Mouse (Mus musculus) small intestine, adult 10 weeks (tissue): Measurements from ENCODE around the gene F12. TPM values are rescaled to one million over a fixed set of nuclear protein-coding genes. Genes with fewer than 3 reads are reported as not detected.

Experiments used
- polyA plus RNA-seq: library from polyadenylated mRNA; stranded (reverse); fragments of 350-450 nt; fragmentation: Illumina TruSeq; extraction: RNeasy Lipid Tissue Mini Kit (QIAGEN cat#74804); gene quantifications from one replicate; pipeline ENCODE4 v1.2.3, GENCODE M21; 2014; ENCODE audit warnings: low replicate concordance

F12 gene
- not detected for polyA plus RNA-seq

DNA sequence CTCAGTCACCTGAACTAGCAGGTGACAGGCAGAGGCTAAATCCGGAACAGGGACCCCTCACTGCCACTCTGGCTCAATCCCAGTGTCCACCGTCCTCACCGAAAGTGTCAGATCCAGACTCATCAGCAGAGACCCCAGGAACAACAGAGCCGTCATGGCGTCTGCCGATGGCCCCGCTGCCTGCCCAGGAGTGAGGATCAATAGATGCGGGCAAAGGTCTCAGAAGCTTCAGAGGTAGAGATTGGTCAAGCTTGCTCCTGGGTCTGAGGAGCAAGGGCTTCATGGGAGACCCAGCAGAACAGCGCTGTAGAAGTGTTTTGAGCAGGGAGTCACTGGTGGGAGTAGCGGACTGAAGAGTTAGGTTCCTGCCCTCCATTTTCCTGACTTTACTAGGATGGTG lies at the start of gene F12:
Gene F12, minus strand, starts transcription at position 181 of the 400 bp plus-strand sequence.

DNA sequence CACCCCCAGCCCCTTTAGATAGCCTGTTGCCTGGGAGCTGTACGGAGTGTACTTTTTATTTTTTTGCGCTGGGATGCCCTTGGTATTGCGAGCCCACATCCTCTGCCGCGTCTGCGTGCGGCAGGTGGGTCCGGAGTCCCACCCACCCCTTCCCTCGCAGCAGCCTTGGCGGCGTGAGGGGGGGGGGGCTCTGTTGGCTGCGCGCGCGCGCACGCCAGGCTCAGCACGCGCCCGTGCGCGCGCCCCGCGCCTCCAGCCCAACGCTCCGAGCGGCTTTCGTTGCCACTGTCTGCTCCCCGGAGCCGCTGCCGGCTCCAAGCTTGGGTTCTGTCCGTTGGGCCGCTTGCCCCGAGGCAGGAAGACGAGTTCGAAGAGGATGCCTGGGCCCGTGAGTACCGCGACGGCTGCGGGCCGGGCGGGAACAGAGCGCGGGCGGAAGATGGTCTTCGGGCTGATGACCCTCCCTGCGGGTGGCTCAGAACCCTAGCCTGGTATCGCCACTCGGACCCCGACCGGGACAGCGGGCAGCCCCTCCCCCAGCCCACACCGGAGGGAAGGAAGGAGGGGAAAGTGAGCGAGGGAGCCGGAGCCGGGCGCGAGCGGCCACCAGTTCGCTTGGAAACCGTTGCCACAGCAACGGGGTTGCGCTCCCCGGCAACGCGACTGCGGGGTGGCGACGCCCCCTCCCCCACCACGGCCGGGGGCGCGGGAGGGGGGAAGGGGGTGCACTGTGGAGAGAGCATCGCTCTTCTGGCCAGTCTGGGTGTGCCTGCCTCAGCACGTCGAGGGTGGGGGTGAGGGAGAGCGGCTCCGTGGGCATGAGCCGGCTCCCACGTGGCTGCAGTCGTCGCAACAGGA lies 37.7 kb upstream of the F12 start, which contains the start of gene Prr7:
Gene Prr7, plus strand, starts transcription at position 241 of the 858 bp plus-strand sequence.

GRCm38 (mm10) chr13:55444937-55445315 lies 18.3 kb upstream of the F12 start, which contains the start of gene Grk6:
TSS of gene Grk6 (plus strand) at chr13:55445072.

GRCm38 (mm10) chr13:55414743-55415380 lies 11.7 kb downstream of the F12 start, which contains the start of gene Pfn3:
TSS of gene Pfn3 (minus strand) at chr13:55415232.

DNA sequence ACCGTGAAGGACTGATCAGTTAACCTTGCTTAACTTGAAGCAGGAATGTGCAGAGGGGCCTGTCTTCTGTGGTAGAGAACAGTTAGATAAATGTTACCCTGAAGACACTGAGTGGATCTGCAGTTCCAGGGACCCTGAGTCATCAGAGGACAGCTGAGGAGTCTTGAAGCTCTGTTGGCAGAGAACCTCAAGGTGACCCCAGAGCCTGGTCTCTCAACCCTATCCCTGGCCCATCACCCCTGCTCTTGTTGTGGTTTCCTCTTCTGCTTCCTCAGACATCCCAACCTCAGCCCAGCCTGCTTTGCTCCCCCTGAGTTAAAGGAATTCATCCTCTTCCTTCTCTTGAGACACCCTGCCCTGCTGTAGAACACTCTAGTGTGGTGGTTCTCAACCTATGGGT lies 28.5 kb downstream of the F12 start, which contains the start of gene Slc34a1:
Gene Slc34a1, plus strand, starts transcription at position 100 of the 400 bp plus-strand sequence.

GRCm38 (mm10) chr13:55369531-55370114 lies 57.0 kb downstream of the F12 start, which contains the start of gene Rgs14:
TSS of gene Rgs14 (plus strand) at chr13:55369732.

Other genes with a start within 250 kb of the F12 start
- 67.2 TPM for gene Nsd1, start 217.0 kb downstream of the F12 start, polyA plus RNA-seq
- gene Prelid1, start 106.3 kb downstream of the F12 start, polyA plus RNA-seq, result 12.0 TPM
- gene Rab24, start 104.8 kb downstream of the F12 start, polyA plus RNA-seq, result 13.8 TPM
- gene Mxd3, start 97.0 kb downstream of the F12 start, polyA plus RNA-seq, result 0.30 TPM
- gene Lman2, start 64.0 kb downstream of the F12 start, polyA plus RNA-seq, result 30.2 TPM
- gene Rgs14, start 57.1 kb downstream of the F12 start, polyA plus RNA-seq, result not detected
- not detected for gene Slc34a1, start 28.6 kb downstream of the F12 start, polyA plus RNA-seq
- not detected for gene Pfn3, start 11.6 kb downstream of the F12 start, polyA plus RNA-seq
- gene Grk6, start 18.3 kb upstream of the F12 start, polyA plus RNA-seq, result 3.2 TPM
- gene Prr7, start 37.5 kb upstream of the F12 start, polyA plus RNA-seq, result not detected
- 0.26 TPM for gene Dbn1, start 61.3 kb upstream of the F12 start, polyA plus RNA-seq
- 0.26 TPM for gene Pdlim7, start 86.9 kb upstream of the F12 start, polyA plus RNA-seq
- gene Dok3, start 102.5 kb upstream of the F12 start, polyA plus RNA-seq, result 0.19 TPM
- 1.0 TPM for gene Ddx41, start 109.9 kb upstream of the F12 start, polyA plus RNA-seq
- gene Fam193b, start 144.3 kb upstream of the F12 start, polyA plus RNA-seq, result 3.7 TPM
- gene Tmed9, start 146.9 kb upstream of the F12 start, polyA plus RNA-seq, result 22.9 TPM
- 1.4 TPM for gene B4galt7, start 173.1 kb upstream of the F12 start, polyA plus RNA-seq
- gene Caml, start 196.2 kb upstream of the F12 start, polyA plus RNA-seq, result 48.8 TPM
- gene Ddx46, start 208.2 kb upstream of the F12 start, polyA plus RNA-seq, result 63.4 TPM